Mouse (Mus musculus): ENCODE measurements around the gene Wif1. TPM values are rescaled to one million over a fixed set of nuclear protein-coding genes. Genes with fewer than 3 reads are reported as not detected.

Gene Wif1
- polyA plus RNA-seq, 1 experiment from 2014 or later, result 23.8 TPM

- Histone ChIP-seq H3K9me3 (no peaks in the 10 kb centered on the region), H3K4me2 (replicated peaks) (no peak overlapping the region), H3K36me3 (no peaks in the 10 kb centered on the region), H3K4me3 (no peak overlapping the region), H3K9ac (no peak overlapping the region), H3K27ac (no peak overlapping the region), H3K27me3 (no peaks in the 10 kb centered on the region), H3K4me1 (no peaks in the 10 kb centered on the region)
- no peak for ATAC-seq (ENCODE audit: insufficient number of reproducible peaks, insufficient read depth, low FRiP score, low TSS enrichment)
- WGBS, result 88% methylated on average over 4 of the region's 4 CpGs
Observed at GRCm38 (mm10) chr10:121082881-121083280, 49.1 kb downstream of the Wif1 start.

- Histone ChIP-seq H3K4me3 (no peak overlapping the region), H3K27ac (no peak overlapping the region), H3K27me3 (no peaks in the 10 kb centered on the region), H3K9ac (no peak overlapping the region), H3K36me3 (no peaks in the 10 kb centered on the region), H3K9me3 (no peaks in the 10 kb centered on the region), H3K4me1 (no peaks in the 10 kb centered on the region), H3K4me2 (replicated peaks) (no peak overlapping the region)
- 67% methylated on average over 10 of the region's 10 CpGs for WGBS
- no peak for ATAC-seq (ENCODE audit: insufficient number of reproducible peaks, insufficient read depth, low FRiP score, low TSS enrichment)
Observed at GRCm38 (mm10) chr10:121083512-121083911, 49.8 kb downstream of the Wif1 start.

GRCm38 (mm10) chr10:121088679-121089078 lies 54.9 kb downstream of the Wif1 start:
- WGBS, result 77% methylated on average over 5 of the region's 5 CpGs

GRCm38 (mm10) chr10:121089312-121089711 lies 55.6 kb downstream of the Wif1 start:
- Histone ChIP-seq H3K27me3 (no peaks in the 10 kb centered on the region), H3K4me2 (replicated peaks) (peak overlapping the region; percentile 29), H3K36me3 (no peaks in the 10 kb centered on the region), H3K27ac (no peak overlapping the region), H3K4me3 (no peak overlapping the region), H3K9ac (no peak overlapping the region), H3K9me3 (no peaks in the 10 kb centered on the region), H3K4me1 (0 out of 2 replicates have a peak, but pooled peaks cover 9% of the 10 kb centered on the region)
- WGBS, result 3% methylated on average over 6 of the region's 6 CpGs
- peak; percentile 64; the same call in 1 of the 2 replicates for ATAC-seq (ENCODE audit: insufficient number of reproducible peaks, insufficient read depth, low FRiP score, low TSS enrichment)

More at GRCm38 (mm10) chr10:121088679-121089078, 54.9 kb downstream of the Wif1 start:
- ATAC-seq (ENCODE audit: insufficient number of reproducible peaks, insufficient read depth, low FRiP score, low TSS enrichment), result no peak
- no peaks in the 10 kb centered on the region for H3K27me3 ChIP-seq
- peak overlapping the region; percentile 29; the same call in 1 of the 2 replicates for H3K4me2 ChIP-seq (replicated peaks)
- no peak overlapping the region for H3K4me3 ChIP-seq
- H3K9me3 ChIP-seq, result no peaks in the 10 kb centered on the region
- H3K36me3 ChIP-seq, result no peaks in the 10 kb centered on the region
- no peak overlapping the region for H3K27ac ChIP-seq
- H3K4me1 ChIP-seq, result 0 out of 2 replicates have a peak, but pooled peaks cover 9% of the 10 kb centered on the region
- no peak overlapping the region for H3K9ac ChIP-seq

GRCm38 (mm10) chr10:121090006-121090405 lies 56.2 kb downstream of the Wif1 start:
- Histone ChIP-seq H3K27me3 (no peaks in the 10 kb centered on the region), H3K4me1 (0 out of 2 replicates have a peak, but pooled peaks cover 9% of the 10 kb centered on the region), H3K36me3 (no peaks in the 10 kb centered on the region), H3K9ac (no peak overlapping the region), H3K27ac (no peak overlapping the region), H3K4me2 (replicated peaks) (peak overlapping the region; percentile 29; the same call in 1 of the 2 replicates), H3K9me3 (no peaks in the 10 kb centered on the region), H3K4me3 (no peak overlapping the region)
- WGBS, result 14% methylated on average over 8 of the region's 8 CpGs
- no peak for ATAC-seq (ENCODE audit: insufficient number of reproducible peaks, insufficient read depth, low FRiP score, low TSS enrichment)

GRCm38 (mm10) chr10:121095948-121096347 lies 62.2 kb downstream of the Wif1 start:
- Histone ChIP-seq H3K36me3 (no peaks in the 10 kb centered on the region), H3K27ac (no peak overlapping the region), H3K4me1 (peaks cover 12% of the 10 kb centered on the region), H3K4me3 (no peak overlapping the region), H3K9me3 (no peaks in the 10 kb centered on the region), H3K27me3 (no peaks in the 10 kb centered on the region), H3K9ac (no peak overlapping the region), H3K4me2 (replicated peaks) (no peak overlapping the region)
- ATAC-seq (ENCODE audit: insufficient number of reproducible peaks, insufficient read depth, low FRiP score, low TSS enrichment), result no peak
- WGBS, result 71% methylated on average over 12 of the region's 12 CpGs

GRCm38 (mm10) chr10:121098263-121098662 lies 64.5 kb downstream of the Wif1 start:
- WGBS, result 58% methylated on average over 12 of the region's 12 CpGs
- H3K4me1 ChIP-seq, result peaks cover 12% of the 10 kb centered on the region

GRCm38 (mm10) chr10:121099658-121100057 lies 65.9 kb downstream of the Wif1 start:
- H3K9me3 ChIP-seq, result 0 out of 2 replicates have a peak, but pooled peaks cover 1% of the 10 kb centered on the region
- WGBS, result 10% methylated on average over 11 of the region's 11 CpGs
- 0 out of 2 replicates have a peak, but pooled peaks have one; percentile 69 for ATAC-seq (ENCODE audit: insufficient number of reproducible peaks, insufficient read depth, low FRiP score, low TSS enrichment)
- no peak overlapping the region for H3K4me3 ChIP-seq
- peaks cover 12% of the 10 kb centered on the region for H3K4me1 ChIP-seq
- no peaks in the 10 kb centered on the region for H3K36me3 ChIP-seq
- H3K4me2 ChIP-seq (replicated peaks), result no peak overlapping the region
- H3K9ac ChIP-seq, result no peak overlapping the region
- H3K27ac ChIP-seq, result 0 out of 2 replicates have a peak overlapping the region, but pooled peaks have one; percentile 6
- H3K27me3 ChIP-seq, result no peaks in the 10 kb centered on the region

More at GRCm38 (mm10) chr10:121098263-121098662, 64.5 kb downstream of the Wif1 start:
- no peaks in the 10 kb centered on the region for H3K9me3 ChIP-seq
- H3K27ac ChIP-seq, result no peak overlapping the region
- no peak overlapping the region for H3K9ac ChIP-seq
- no peak overlapping the region for H3K4me3 ChIP-seq
- no peak for ATAC-seq (ENCODE audit: insufficient number of reproducible peaks, insufficient read depth, low FRiP score, low TSS enrichment)
- H3K27me3 ChIP-seq, result no peaks in the 10 kb centered on the region
- H3K36me3 ChIP-seq, result no peaks in the 10 kb centered on the region
- no peak overlapping the region for H3K4me2 ChIP-seq (replicated peaks)

GRCm38 (mm10) chr10:121116115-121116514 lies 82.4 kb downstream of the Wif1 start:
- no peak for ATAC-seq (ENCODE audit: insufficient number of reproducible peaks, insufficient read depth, low FRiP score, low TSS enrichment)
- Histone ChIP-seq H3K27me3 (no peaks in the 10 kb centered on the region), H3K4me1 (no peaks in the 10 kb centered on the region), H3K4me3 (no peak overlapping the region), H3K27ac (no peak overlapping the region), H3K9ac (no peak overlapping the region), H3K9me3 (no peaks in the 10 kb centered on the region), H3K4me2 (replicated peaks) (no peak overlapping the region), H3K36me3 (no peaks in the 10 kb centered on the region)

- no peak overlapping the region for H3K27ac ChIP-seq
- no peaks in the 10 kb centered on the region for H3K36me3 ChIP-seq
- H3K9me3 ChIP-seq, result no peaks in the 10 kb centered on the region
- no peaks in the 10 kb centered on the region for H3K4me1 ChIP-seq
- H3K9ac ChIP-seq, result no peak overlapping the region
- WGBS, result 27% methylated on average over 4 of the region's 4 CpGs
- no peak for ATAC-seq (ENCODE audit: insufficient number of reproducible peaks, insufficient read depth, low FRiP score, low TSS enrichment)
- H3K27me3 ChIP-seq, result no peaks in the 10 kb centered on the region
- no peak overlapping the region for H3K4me2 ChIP-seq (replicated peaks)
- H3K4me3 ChIP-seq, result no peak overlapping the region
Observed at GRCm38 (mm10) chr10:121116636-121117035, 82.9 kb downstream of the Wif1 start.

- Histone ChIP-seq H3K4me2 (replicated peaks) (no peak overlapping the region), H3K4me1 (no peaks in the 10 kb centered on the region), H3K4me3 (no peak overlapping the region), H3K36me3 (no peaks in the 10 kb centered on the region), H3K9me3 (no peaks in the 10 kb centered on the region), H3K27me3 (no peaks in the 10 kb centered on the region), H3K27ac (no peak overlapping the region), H3K9ac (no peak overlapping the region)
- ATAC-seq (ENCODE audit: insufficient number of reproducible peaks, insufficient read depth, low FRiP score, low TSS enrichment), result no peak
- WGBS, result 88% methylated on average over 6 of the region's 6 CpGs
Observed at GRCm38 (mm10) chr10:121120751-121121150, 87.0 kb downstream of the Wif1 start.

- Histone ChIP-seq H3K4me1 (0 out of 2 replicates have a peak, but pooled peaks cover 2% of the 10 kb centered on the region), H3K4me2 (replicated peaks) (no peak overlapping the region), H3K36me3 (no peaks in the 10 kb centered on the region), H3K27me3 (no peaks in the 10 kb centered on the region), H3K27ac (no peak overlapping the region), H3K4me3 (no peak overlapping the region), H3K9ac (no peak overlapping the region), H3K9me3 (no peaks in the 10 kb centered on the region)
- 92% methylated on average over 16 of the region's 16 CpGs for WGBS
- ATAC-seq (ENCODE audit: insufficient number of reproducible peaks, insufficient read depth, low FRiP score, low TSS enrichment), result no peak
Observed at GRCm38 (mm10) chr10:121124481-121124880, 90.7 kb downstream of the Wif1 start.
